Mouse (Mus musculus) midbrain, embryonic 16.5 days (tissue): ENCODE data around the gene Bhlhe23. TPM values are rescaled to one million over a fixed set of nuclear protein-coding genes. Genes with fewer than 3 reads are reported as not detected.
A peak's percentile ranks its signal among the peaks of the same experiment; 100 is the strongest.

Experiments used
- ATAC-seq: fragments of 200-750 bp; cut with Nextera tagmentation; 2 replicates; pipeline ENCODE4 v1.8.0; 2017; ENCODE audit warnings: moderate TSS enrichment
- H3K27ac ChIP-seq: fragments of 300-500 bp; sonication (generic); 2 replicates; pipeline ENCODE4 v1.5.1; 2014; ENCODE audit warnings: mild to moderate bottlenecking, low read length, mixed read lengths
- H3K27me3 ChIP-seq: fragments of 300-500 bp; sonication (generic); 2 replicates; pipeline ENCODE4 v1.6.1; 2014; ENCODE audit warnings: low read depth, low read length, mixed read lengths; ENCODE audit not compliant: control insufficient read depth, insufficient read depth
- H3K36me3 ChIP-seq: fragments of 300-500 bp; sonication (generic); 2 replicates; pipeline ENCODE4 v1.6.1; 2014; ENCODE audit warnings: mild to moderate bottlenecking, low read length, moderate library complexity, mixed read lengths; ENCODE audit not compliant: control insufficient read depth, insufficient read depth
- H3K4me1 ChIP-seq: fragments of 300-500 bp; sonication (generic); 2 replicates; pipeline ENCODE4 v1.6.1; 2014; ENCODE audit warnings: mild to moderate bottlenecking, low read length, mixed read lengths; ENCODE audit not compliant: control insufficient read depth, insufficient read depth
- H3K4me2 ChIP-seq: fragments of 300-500 bp; sonication (generic); 2 replicates; pipeline ENCODE4 v1.6.1; 2014; ENCODE audit warnings: mild to moderate bottlenecking, low read length, mixed read lengths
- H3K4me3 ChIP-seq: fragments of 300-500 bp; sonication (generic); 2 replicates; pipeline ENCODE4 v1.5.1; 2014; ENCODE audit warnings: low read depth, mild to moderate bottlenecking, low read length, moderate library complexity, mixed read lengths
- H3K9ac ChIP-seq: fragments of 300-500 bp; sonication (generic); 2 replicates; pipeline ENCODE4 v1.6.1; 2014; ENCODE audit warnings: low read depth, low read length, mixed read lengths
- H3K9me3 ChIP-seq: fragments of 300-500 bp; sonication (generic); replicated peaks from 2 replicates; pipeline ENCODE4 v1.6.1; 2014; ENCODE audit warnings: mild to moderate bottlenecking, low read length, mixed read lengths; ENCODE audit not compliant: control insufficient read depth, poor library complexity, severe bottlenecking
- WGBS: fragments of 180-500 bp; shearing (Covaris S2); extraction: QIAGEN DNeasy Blood & Tissue Kit; methylation state at CpG from one replicate; pipeline ENCODE4 v1.1.7; 2014; 5-methylcytosine and 5-hydroxymethylcytosine counted together
- polyA plus RNA-seq: library from polyadenylated mRNA; unstranded; fragments of >200 nt; fragmentation: Nextera tagmentation; extraction: Ambion mirVana; gene quantifications from 2 replicates; pipeline ENCODE4 v1.2.1, GENCODE M21; 2015

Gene Bhlhe23
- polyA plus RNA-seq, 1 experiment from 2014 or later = 10.1 TPM

GRCm38 (mm10) chr2:180758513-180759263 lies 18.0 kb downstream of the Bhlhe23 start:
- no peaks in the 10 kb centered on the region for H3K36me3 ChIP-seq
- WGBS = 13% methylated on average over 15 of the region's 15 CpGs
- H3K4me3 ChIP-seq = no peak overlapping the region
- no peaks in the 10 kb centered on the region for H3K9me3 ChIP-seq
- ATAC-seq = peak; percentile 69; the same call in 1 of the 2 replicates
- peaks cover 13% of the 10 kb centered on the region for H3K4me1 ChIP-seq
- no peaks in the 10 kb centered on the region for H3K27me3 ChIP-seq
- H3K9ac ChIP-seq = no peak overlapping the region
- no peak overlapping the region for H3K4me2 ChIP-seq
- H3K27ac ChIP-seq = peak overlapping the region; percentile 10

GRCm38 (mm10) chr2:180756786-180757185 lies 19.9 kb downstream of the Bhlhe23 start:
- no peak for ATAC-seq
- no peaks in the 10 kb centered on the region for H3K36me3 ChIP-seq
- H3K9me3 ChIP-seq = no peaks in the 10 kb centered on the region
- H3K9ac ChIP-seq = no peak overlapping the region
- 23% methylated on average over 2 of the region's 2 CpGs for WGBS
- H3K4me1 ChIP-seq = peaks cover 13% of the 10 kb centered on the region
- no peak overlapping the region for H3K4me3 ChIP-seq
- no peak overlapping the region for H3K4me2 ChIP-seq
- no peak overlapping the region for H3K27ac ChIP-seq
- no peaks in the 10 kb centered on the region for H3K27me3 ChIP-seq

GRCm38 (mm10) chr2:180755896-180756295 lies 20.8 kb downstream of the Bhlhe23 start:
- ATAC-seq = no peak
- H3K36me3 ChIP-seq = no peaks in the 10 kb centered on the region
- no peak overlapping the region for H3K9ac ChIP-seq
- peaks cover 13% of the 10 kb centered on the region for H3K4me1 ChIP-seq
- no peak overlapping the region for H3K27ac ChIP-seq
- H3K9me3 ChIP-seq = no peaks in the 10 kb centered on the region
- H3K4me3 ChIP-seq = no peak overlapping the region
- no peak overlapping the region for H3K4me2 ChIP-seq
- 12% methylated on average over 8 of the region's 8 CpGs for WGBS
- H3K27me3 ChIP-seq = no peaks in the 10 kb centered on the region

GRCm38 (mm10) chr2:180754976-180755688 lies 21.6 kb downstream of the Bhlhe23 start:
- 32% methylated on average over 5 of the region's 5 CpGs for WGBS
- H3K9ac ChIP-seq = no peak overlapping the region
- peak; percentile 59; the same call in 1 of the 2 replicates for ATAC-seq

GRCm38 (mm10) chr2:180748904-180749303 lies 27.8 kb downstream of the Bhlhe23 start:
- Histone ChIP-seq H3K27ac (no peak overlapping the region), H3K27me3 (no peaks in the 10 kb centered on the region), H3K4me3 (no peak overlapping the region), H3K9ac (no peak overlapping the region), H3K9me3 (no peaks in the 10 kb centered on the region), H3K4me2 (no peak overlapping the region), H3K36me3 (no peaks in the 10 kb centered on the region), H3K4me1 (peaks cover 2% of the 10 kb centered on the region)
- no peak for ATAC-seq
- 51% methylated on average over 5 of the region's 5 CpGs for WGBS

More at GRCm38 (mm10) chr2:180754976-180755688, 21.6 kb downstream of the Bhlhe23 start:
- no peaks in the 10 kb centered on the region for H3K27me3 ChIP-seq
- H3K4me2 ChIP-seq = no peak overlapping the region
- H3K36me3 ChIP-seq = no peaks in the 10 kb centered on the region
- H3K4me3 ChIP-seq = no peak overlapping the region
- peaks cover 13% of the 10 kb centered on the region for H3K4me1 ChIP-seq
- no peaks in the 10 kb centered on the region for H3K9me3 ChIP-seq
- H3K27ac ChIP-seq = no peak overlapping the region

- H3K9ac ChIP-seq = no peak overlapping the region
- no peak overlapping the region for H3K4me2 ChIP-seq
- H3K36me3 ChIP-seq = no peaks in the 10 kb centered on the region
- H3K4me3 ChIP-seq = no peak overlapping the region
- peaks cover 2% of the 10 kb centered on the region for H3K4me1 ChIP-seq
- H3K9me3 ChIP-seq = no peaks in the 10 kb centered on the region
- no peaks in the 10 kb centered on the region for H3K27me3 ChIP-seq
- ATAC-seq = peak; percentile 17; the same call in 1 of the 2 replicates
- 18% methylated on average over 5 of the region's 5 CpGs for WGBS
- no peak overlapping the region for H3K27ac ChIP-seq
Observed at GRCm38 (mm10) chr2:180746569-180747192, 30.0 kb downstream of the Bhlhe23 start.

GRCm38 (mm10) chr2:180745248-180745927 lies 31.3 kb downstream of the Bhlhe23 start:
- no peak overlapping the region for H3K4me2 ChIP-seq
- no peaks in the 10 kb centered on the region for H3K36me3 ChIP-seq
- H3K9ac ChIP-seq = no peak overlapping the region
- H3K9me3 ChIP-seq = no peaks in the 10 kb centered on the region
- no peak overlapping the region for H3K4me3 ChIP-seq
- H3K27me3 ChIP-seq = no peaks in the 10 kb centered on the region
- H3K27ac ChIP-seq = no peak overlapping the region
- H3K4me1 ChIP-seq = peaks cover 2% of the 10 kb centered on the region
- peak; percentile 67 for ATAC-seq
- 37% methylated on average over 17 of the region's 17 CpGs for WGBS

- no peak overlapping the region for H3K9ac ChIP-seq
- no peak overlapping the region for H3K4me2 ChIP-seq
- H3K9me3 ChIP-seq = no peaks in the 10 kb centered on the region
- no peak overlapping the region for H3K4me3 ChIP-seq
- H3K27ac ChIP-seq = no peak overlapping the region
- no peaks in the 10 kb centered on the region for H3K36me3 ChIP-seq
- ATAC-seq = no peak
- 96% methylated on average over 2 of the region's 2 CpGs for WGBS
- no peaks in the 10 kb centered on the region for H3K27me3 ChIP-seq
- peaks cover 2% of the 10 kb centered on the region for H3K4me1 ChIP-seq
Observed at GRCm38 (mm10) chr2:180743321-180743720, 33.4 kb downstream of the Bhlhe23 start.
